8 mouse cellular contexts compared by ENCODE assay signal in genomic region chr4:138456536-138456935, GRCm38 (mm10). TPM values are rescaled to one million over a fixed set of nuclear protein-coding genes. Genes with fewer than 3 reads are reported as not detected.
DNase-seq lines count a peak whose midpoint lies in the region; ATAC-seq and TF ChIP-seq lines count a peak whose summit lies in the region.

No protein-coding gene starts in this region.

- H3K36me3 ChIP-seq in forebrain, embryonic 13.5 days (ENCODE audit: poor library complexity, severe bottlenecking) = no peaks in the 10 kb centered on the region
- H3K36me3 ChIP-seq in liver, embryonic 14.5 days (replicated peaks; ENCODE audit: control insufficient read depth, insufficient read depth, low read depth) = no peaks in the 10 kb centered on the region

- peak overlapping the region; percentile 83 for H3K4me2 ChIP-seq in forebrain, embryonic 13.5 days
- H3K4me2 ChIP-seq in liver, embryonic 14.5 days (ENCODE audit: low read depth) = peak overlapping the region; percentile 50

- 13% methylated on average over 8 of the region's 8 CpGs for WGBS in forebrain, embryonic 13.5 days
- 7% methylated on average over 8 of the region's 8 CpGs for WGBS in liver, embryonic 14.5 days (ENCODE audit: insufficient replicate concordance)

- no peak for TF ChIP-seq CTCF in gastrocnemius, adult 2 months (IDR thresholded peaks at IDR 0.05)
- no peak for TF ChIP-seq CTCF in liver, embryonic 14.5 days (IDR thresholded peaks at IDR 0.05; ENCODE audit: low read depth)

- H3K27me3 ChIP-seq in forebrain, embryonic 13.5 days = peaks cover 69% of the 10 kb centered on the region
- peaks cover 62% of the 10 kb centered on the region for H3K27me3 ChIP-seq in liver, embryonic 14.5 days (ENCODE audit: control insufficient read depth, insufficient read depth, low read length)

- H3K4me1 ChIP-seq in forebrain, embryonic 13.5 days = peaks cover 39% of the 10 kb centered on the region
- H3K4me1 ChIP-seq in liver, embryonic 14.5 days (replicated peaks; ENCODE audit: control insufficient read depth in 2 of 2, insufficient read depth in 2 of 2, low read length in 1 of 2) = peaks cover 0 to 4% of the 10 kb centered on the region in 2 experiments; a peak in 2 of 4 replicates

- no peak for DNase-seq in gastrocnemius, adult 2 months
- no peak for DNase-seq in gastrocnemius, postnatal 4 days (ENCODE audit: low spot score in 2 of 2)
- DNase-seq in CD4-positive, CD25-positive, alpha-beta regulatory T cell, adult 2 months (ENCODE audit: low read depth, low spot score) = peak; percentile 70
- no peak for DNase-seq in liver, embryonic 14.5 days (ENCODE audit: low read depth in 3 of 3, low spot score in 3 of 3)
- no peak for DNase-seq in urinary bladder, adult 18-20 months (ENCODE audit: low spot score in 2 of 2)
- no peak for DNase-seq in layer of hippocampus, postnatal 10 days (ENCODE audit: low spot score in 2 of 2)
- no peak for DNase-seq in urinary bladder, postnatal 14 days (ENCODE audit: low spot score)

- H3K9ac ChIP-seq in forebrain, embryonic 13.5 days = peak overlapping the region; percentile 91
- H3K9ac ChIP-seq in liver, embryonic 14.5 days (replicated peaks) = no peak overlapping the region

- no peaks in the 10 kb centered on the region for H3K9me3 ChIP-seq in forebrain, embryonic 13.5 days (replicated peaks)
- H3K9me3 ChIP-seq in liver, embryonic 14.5 days (ENCODE audit: control insufficient read depth, low read length) = no peaks in the 10 kb centered on the region

- peak overlapping the region; percentile 89 for H3K4me3 ChIP-seq in gastrocnemius, adult 2 months
- peak overlapping the region; percentile 68 for H3K4me3 ChIP-seq in forebrain, embryonic 13.5 days
- H3K4me3 ChIP-seq in liver, embryonic 14.5 days (ENCODE audit: insufficient read depth in 1 of 2, low read depth in 2 of 2, low read length in 2 of 2) = peak overlapping the region; percentile 39 to 57

- intact Hi-C loops in gastrocnemius, adult 2 months (cut with DNase I) = no loop called here

- peak overlapping the region; percentile 93 for H3K27ac ChIP-seq in gastrocnemius, adult 2 months
- H3K27ac ChIP-seq in forebrain, embryonic 13.5 days = no peak overlapping the region; the same call in 1 of the 2 replicates
- H3K27ac ChIP-seq in liver, embryonic 14.5 days = no peak overlapping the region

- no peak for ATAC-seq in forebrain, embryonic 13.5 days
- ATAC-seq in liver, embryonic 14.5 days (ENCODE audit: insufficient read depth) = no peak

- no peak for TF ChIP-seq EP300 in liver, embryonic 14.5 days (IDR thresholded peaks at IDR 0.05; ENCODE audit: low read depth)

RNA-seq across cellular contexts. Expression of gene Camk2n1, which starts 2.4 kb away (rescaled TPM):
- 1 to 10 TPM; 5.8 to 7.0 TPM for total RNA-seq in gastrocnemius, adult 2 months (2021)
- 10 to 100 TPM in 1 of 2 experiments, 1 to 10 TPM in 1; 8.1 to 10.5 TPM for total RNA-seq in gastrocnemius, postnatal 4 days (2021)
- 6.6 and 6.9 TPM in 2 replicates for polyA plus RNA-seq in forebrain, embryonic 13.5 days (2015; fragmentation: Nextera tagmentation; extraction: Ambion mirVana)
- polyA plus RNA-seq in liver, embryonic 14.5 days (2012; rRNA removed) = 2.3 and 2.6 TPM in 2 replicates
- 1.1 TPM in 2 replicates for polyA plus RNA-seq in liver, embryonic 14.5 days (2014; fragmentation: Nextera tagmentation; extraction: Ambion mirVana)
- total RNA-seq in layer of hippocampus, postnatal 10 days (2021) = 100 to 1,000 TPM; 161 to 168 TPM

RNA-seq across cellular contexts. Expression of gene Mul1, which starts 22.1 kb away (rescaled TPM):
- 10 to 100 TPM; 37.5 to 45.5 TPM for total RNA-seq in gastrocnemius, adult 2 months (2021)
- 10 to 100 TPM; 30.1 to 33.2 TPM for total RNA-seq in gastrocnemius, postnatal 4 days (2021)
- polyA plus RNA-seq in forebrain, embryonic 13.5 days (2015; fragmentation: Nextera tagmentation; extraction: Ambion mirVana) = 18.6 and 19.2 TPM in 2 replicates
- 3.8 and 4.3 TPM in 2 replicates for polyA plus RNA-seq in liver, embryonic 14.5 days (2012; rRNA removed)
- polyA plus RNA-seq in liver, embryonic 14.5 days (2014; fragmentation: Nextera tagmentation; extraction: Ambion mirVana) = 7.7 and 8.7 TPM in 2 replicates
- total RNA-seq in layer of hippocampus, postnatal 10 days (2021) = 10 to 100 TPM; 39.1 to 43.4 TPM

Comparison
In these comparisons a context has a peak if more than half of its experiments do, and no peak if none do; other contexts are left out.
1. RNA of gene Camk2n1, which starts 2.4 kb away (total RNA-seq): 161 to 168 TPM in layer of hippocampus, postnatal 10 days; 8.1 to 10.5 TPM in gastrocnemius, postnatal 4 days and 5.8 to 7.0 TPM in gastrocnemius, adult 2 months; every median in the first group is over 10 times any median in the second.
2. Peak in every context shown above with its lines, with median percentiles within 50 percentile points of each other: H3K4me3 ChIP-seq.